Mouse (Mus musculus) left cerebral cortex, postnatal 36 days (tissue): ENCODE data around the gene Irak4. TPM values are rescaled to one million over a fixed set of nuclear protein-coding genes. Genes with fewer than 3 reads are reported as not detected.

ENCODE experiments used
- DNase-seq, 2 experiments: peaks; one replicate each; pipeline ENCODE4 v3.0.0; 2021 to 2022; ENCODE audit warnings: low spot score in 2 of 2, mixed read lengths in 1 of 2
- intact Hi-C: fragments of 180-260 bp; cut with DNase I; formaldehyde crosslinking; loops from one replicate; pipeline ENCODE4 v1.15.1; 2025
- total RNA-seq, 2 experiments: library from RNA; stranded (reverse); gene quantifications; 2 replicates each; pipeline ENCODE4 v1.2.3; 2021

The Irak4 gene
- 1 to 10 TPM; 1.7 to 2.0 TPM for total RNA-seq

DNA sequence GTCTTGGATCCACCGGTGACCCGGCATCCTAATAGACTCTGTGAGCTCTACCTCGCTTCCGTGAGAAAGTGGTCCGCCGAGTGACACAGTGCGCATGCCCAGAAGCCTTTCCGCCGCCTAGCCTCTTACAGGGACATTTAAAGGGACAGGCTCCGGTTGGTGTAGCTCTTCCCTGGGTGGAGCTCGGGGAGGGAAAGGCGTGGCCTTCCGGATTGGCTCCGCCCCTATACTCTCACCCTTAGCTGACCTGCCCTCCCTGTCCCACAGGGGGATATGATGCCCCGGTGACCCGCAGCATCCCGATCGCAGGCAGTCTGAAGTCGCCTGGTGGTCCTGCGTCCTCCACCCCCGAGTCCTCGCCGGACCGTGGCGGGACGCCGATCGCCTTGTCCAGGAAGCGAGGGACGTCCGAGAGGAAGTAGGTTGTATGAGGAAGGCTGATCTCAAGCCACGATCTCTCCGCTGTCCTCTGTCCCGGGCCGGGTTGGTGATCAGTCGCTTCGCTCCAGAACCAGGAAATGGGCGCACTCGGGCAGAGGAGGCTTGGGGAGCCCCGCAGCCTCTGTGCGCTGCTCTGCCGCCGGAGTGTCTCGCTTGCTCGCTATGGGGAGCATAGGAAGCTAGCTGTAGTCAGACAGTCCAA lies at the start of gene Irak4, which contains the start of gene Pus7l:
TSS of gene Irak4 (plus strand) at position 235 of the 643 bp plus-strand sequence.
TSS of gene Pus7l (minus strand) at position 139 of the 643 bp plus-strand sequence.
- intact Hi-C loops = no loop called here

DNA sequence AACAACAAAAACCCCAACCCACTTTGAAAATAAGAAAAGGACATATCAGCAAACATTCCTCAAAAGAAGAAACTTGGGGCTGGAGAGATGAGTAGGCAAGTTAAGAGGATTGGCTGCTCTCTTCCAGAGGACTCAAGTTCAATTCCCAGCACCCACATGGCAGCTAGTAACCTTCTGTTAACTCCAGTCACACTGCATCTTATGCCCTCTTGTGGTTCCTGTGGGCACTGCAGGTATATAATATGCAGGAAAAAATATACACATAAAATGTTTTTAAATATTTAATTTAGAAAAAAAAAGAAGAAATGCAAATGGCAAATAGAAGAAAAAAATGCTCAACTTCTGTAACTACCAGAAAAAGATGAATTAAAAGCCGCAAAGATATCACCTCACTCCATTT lies 49.0 kb upstream of the Irak4 start:
- intact Hi-C loops = no loop called here
- no peak for DNase-seq

More for the DNA sequence above, at the start of gene Irak4, which contains the start of gene Pus7l:
- DNase-seq = peak; percentile 90 to 91

DNA sequence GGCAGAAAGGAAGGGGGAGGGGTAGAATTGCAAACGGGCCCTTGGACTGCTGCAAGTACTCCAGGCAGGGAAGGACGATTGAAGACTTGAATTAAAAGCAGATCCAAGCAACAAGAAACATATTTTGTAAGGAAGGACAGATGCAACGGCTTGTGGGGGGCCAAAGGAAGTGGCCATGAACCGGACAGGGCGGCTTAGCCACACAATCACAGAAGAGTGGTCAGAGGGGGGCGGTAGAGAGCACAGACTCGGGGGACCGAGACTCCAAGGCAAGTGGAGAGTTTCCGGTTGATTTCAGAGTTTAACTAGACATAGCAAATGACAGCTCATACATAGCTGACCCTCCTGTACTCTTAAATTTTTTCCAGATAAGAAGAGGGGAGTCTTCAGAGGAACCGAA lies 47.5 kb upstream of the Irak4 start:
- intact Hi-C loops = no loop called here
- DNase-seq = no peak

DNA sequence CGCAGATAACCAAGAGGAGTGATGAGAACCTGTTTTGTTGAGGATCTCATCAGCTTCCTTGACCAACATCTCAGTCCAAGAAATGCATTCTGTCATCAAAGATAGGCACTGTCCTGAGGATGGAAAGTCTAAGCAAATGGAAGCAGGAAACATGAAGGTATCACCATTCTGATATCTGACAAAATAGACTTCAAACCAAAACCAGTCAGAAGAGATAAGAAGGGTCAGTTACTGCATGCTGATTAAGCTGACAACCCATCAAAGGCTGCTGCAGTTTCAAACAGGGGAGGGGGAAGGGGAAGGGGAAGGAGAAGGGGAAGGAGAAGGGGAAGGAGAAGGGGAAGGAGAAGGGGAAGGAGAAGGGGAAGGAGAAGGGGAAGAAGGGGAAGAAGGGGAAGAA lies 44.2 kb upstream of the Irak4 start:
- no peak for DNase-seq
- intact Hi-C loops = no loop called here

DNA sequence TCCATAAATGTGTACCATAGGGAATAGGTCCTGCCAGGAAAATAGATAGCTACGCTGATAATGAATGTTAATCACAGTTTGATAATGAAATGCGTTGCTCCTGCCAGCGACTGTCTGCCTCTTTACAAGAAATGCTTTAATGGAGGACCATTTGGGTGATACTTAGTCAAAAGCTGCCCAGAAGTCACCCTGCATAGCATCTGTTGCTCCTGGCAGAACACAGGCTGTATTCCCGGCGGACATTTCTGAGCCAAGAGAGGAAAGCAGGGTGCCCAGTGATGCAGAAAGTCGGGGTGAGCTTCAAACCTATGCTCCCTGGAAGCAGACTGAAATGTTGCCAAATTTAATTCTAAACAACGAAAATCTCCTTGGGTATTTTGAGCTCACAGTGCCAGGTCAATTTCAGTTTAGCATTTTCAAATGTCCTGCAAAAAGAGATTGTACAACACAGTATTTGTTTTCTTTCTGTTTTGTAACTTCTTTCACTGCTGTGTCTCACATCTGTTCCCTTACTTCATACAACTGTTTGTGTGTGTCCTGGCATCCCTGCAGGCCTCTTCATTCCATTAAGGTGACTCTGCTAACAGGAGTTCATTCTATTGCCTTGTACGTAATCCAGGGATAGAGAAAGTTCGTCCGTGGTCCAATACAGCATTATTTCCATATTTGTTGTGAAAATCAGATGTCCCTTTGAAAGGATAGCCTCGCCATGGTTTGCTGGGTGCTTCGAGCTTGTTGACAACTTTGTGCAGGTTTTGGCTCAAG lies 39.8 kb upstream of the Irak4 start:
- no peak for DNase-seq

DNA sequence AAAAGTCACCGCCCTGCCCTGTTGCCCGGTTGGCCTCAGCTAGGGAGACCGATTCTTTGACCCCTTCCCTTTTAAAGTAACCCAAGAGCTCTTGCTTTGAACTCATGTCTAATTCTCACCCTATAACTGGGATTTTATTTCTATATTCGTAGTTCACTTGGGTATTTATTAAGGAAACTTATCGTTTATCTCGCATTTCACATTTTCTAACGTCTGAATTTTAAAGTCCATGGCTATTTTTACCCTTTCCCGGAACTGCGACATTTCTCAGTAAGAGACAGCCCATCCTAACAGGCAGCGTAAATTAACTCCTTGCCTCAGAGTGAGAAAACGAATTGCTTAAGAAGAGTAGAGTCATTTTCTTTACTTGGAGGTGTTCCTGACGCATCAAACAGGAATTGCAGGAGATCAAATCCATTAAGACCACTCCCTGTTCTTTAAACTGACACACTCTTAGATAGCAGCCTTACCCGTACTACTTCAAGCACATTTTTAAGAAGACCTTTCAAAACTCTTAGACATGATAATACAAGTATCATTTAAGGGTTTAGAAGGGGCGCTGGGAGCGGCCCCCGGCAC lies 25.4 kb upstream of the Irak4 start:
- intact Hi-C loops = no loop called here
- no peak for DNase-seq

More for the DNA sequence above, 39.8 kb upstream of the Irak4 start:
- intact Hi-C loops = no loop called here

DNA sequence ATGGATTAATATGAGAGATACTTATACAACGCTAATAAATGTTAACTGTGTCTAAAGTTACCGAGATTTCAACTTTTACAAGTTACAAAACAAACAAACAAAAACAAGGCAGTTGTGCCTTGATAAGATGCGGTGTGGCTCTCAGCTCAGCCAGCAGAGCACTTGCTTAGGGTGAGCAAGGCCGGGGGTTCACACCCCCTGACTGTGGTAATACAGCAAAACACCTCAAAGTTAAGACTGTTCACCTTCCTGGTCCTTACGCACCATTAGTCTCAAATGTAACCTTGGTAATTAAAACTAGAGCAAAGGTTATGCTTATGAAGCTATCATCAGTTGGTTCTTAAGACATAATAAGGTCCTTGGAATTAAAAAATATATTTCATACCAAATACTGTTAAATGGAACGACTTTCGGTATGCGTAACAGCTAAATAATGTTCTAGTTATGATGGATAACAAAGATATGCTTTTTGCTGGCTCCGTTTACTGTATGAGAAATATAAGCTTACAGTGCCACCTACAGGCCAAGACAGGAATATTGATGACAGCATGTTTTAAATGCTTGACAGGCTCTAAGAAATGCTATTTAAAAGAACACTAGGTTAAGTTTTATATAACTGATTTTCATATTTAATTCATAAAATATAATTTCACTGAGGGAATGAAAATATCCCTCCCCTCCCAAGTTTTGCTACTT lies 23.1 kb upstream of the Irak4 start:
- DNase-seq = no peak
- intact Hi-C loops = loop anchor here (1.0 to 5.0 kb wide), 2 partner anchors 177 to 253 kb away; no protein-coding TSS in a partner anchor

DNA sequence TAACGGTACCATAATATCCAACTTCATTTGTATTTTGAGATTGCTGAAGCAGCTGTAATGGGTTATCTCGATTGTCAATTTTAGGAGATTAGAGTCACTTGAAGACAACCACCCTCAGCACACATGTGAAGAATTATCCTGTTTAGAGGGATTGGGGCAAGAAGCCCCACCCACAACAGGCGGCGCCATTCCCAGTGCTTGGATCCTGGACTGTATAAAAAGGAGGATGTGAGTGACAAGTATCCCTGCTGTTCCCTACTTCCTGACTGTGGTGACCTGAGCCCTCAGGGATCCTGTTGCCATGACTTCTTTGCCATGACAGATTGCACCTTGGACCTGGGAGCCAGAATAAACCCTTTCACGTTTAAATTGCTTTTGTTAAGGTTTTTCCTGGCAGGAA lies 22.5 kb upstream of the Irak4 start:
- DNase-seq = no peak
- intact Hi-C loops = loop anchor here (1.0 to 5.0 kb wide), 2 partner anchors 178 to 254 kb away; no protein-coding TSS in a partner anchor

DNA sequence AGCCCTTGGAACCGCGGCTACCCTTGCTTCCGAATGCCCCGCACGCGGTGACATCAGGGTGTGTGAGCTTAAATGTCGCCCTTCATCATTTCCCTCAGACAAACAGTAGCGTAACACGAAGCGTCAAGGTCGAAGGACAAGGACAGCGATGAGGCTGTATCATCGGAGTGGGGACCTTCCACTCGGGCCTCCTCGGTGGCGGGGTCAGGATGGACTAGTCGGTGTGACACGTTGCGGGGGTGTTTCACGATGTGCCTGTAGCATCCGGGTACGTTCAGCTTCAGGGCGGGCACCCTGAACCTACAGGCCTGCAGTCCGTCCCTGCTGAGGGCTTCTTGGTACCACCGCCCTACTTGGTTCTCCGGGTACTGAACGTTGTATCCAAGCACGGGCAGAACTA lies 20.2 kb upstream of the Irak4 start:
- no peak for DNase-seq
- intact Hi-C loops = loop anchor here (5.0 kb wide), 1 partner anchor 256 kb away; no protein-coding TSS in a partner anchor

DNA sequence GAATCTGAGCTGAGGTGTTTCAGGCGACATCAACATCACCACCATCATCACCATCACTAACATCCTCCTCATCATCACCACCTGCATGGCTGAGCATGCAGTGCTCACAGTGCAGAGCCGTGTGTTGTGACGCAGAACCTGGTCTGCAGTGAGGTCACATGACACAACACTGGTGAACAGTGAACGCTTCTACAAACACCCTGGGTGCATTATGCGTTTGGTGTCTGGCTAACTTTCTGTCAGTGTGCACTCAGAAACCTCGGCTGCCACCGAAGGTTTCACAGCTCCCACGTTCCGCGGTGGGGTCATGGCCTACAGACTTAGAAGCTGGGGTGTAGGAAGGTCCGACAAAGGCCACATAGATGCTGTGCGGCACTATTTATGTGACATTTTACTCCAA lies 18.5 kb upstream of the Irak4 start:
- no peak for DNase-seq
- intact Hi-C loops = loop anchor here (5.0 kb wide), 1 partner anchor 258 kb away; no protein-coding TSS in a partner anchor

DNA sequence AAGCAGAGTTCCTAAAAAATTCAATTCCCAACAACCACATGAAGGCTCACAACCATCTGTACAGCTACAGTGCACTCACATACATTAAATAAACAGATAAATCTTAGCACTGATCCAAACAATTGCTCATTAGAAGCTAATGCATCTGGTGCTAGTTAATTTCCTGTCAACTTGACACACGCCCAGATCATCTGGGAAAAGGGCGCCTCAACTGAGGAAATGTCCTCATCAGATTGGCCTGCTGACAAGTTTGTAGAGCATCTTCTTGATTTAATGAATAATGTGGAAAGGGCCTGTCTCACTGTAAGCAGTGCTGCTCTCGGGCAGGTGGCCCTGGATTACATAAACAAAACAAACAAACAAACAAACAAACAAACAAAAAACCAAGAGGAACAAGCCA lies 12.9 kb upstream of the Irak4 start:
- intact Hi-C loops = no loop called here
- no peak for DNase-seq

DNA sequence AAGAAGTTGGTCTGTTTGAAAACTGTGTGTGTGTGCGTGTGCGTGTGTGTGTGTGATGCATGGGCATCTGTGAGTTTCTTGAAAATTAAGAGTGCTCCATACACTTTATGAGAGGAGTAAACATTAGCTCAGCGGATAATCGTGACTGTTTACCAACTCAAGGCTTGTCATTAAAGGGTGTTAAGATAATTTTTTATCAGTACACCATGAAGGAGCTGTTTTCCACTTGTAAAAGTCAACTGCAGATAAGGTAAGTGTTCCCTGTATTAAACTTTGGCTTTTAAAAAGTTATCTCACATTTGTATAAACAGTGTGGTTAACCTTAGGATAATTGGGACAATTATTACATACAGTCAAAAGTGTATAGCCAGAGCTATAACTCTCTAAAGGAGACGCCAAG lies 11.1 kb upstream of the Irak4 start:
- DNase-seq = no peak
- intact Hi-C loops = no loop called here

DNA sequence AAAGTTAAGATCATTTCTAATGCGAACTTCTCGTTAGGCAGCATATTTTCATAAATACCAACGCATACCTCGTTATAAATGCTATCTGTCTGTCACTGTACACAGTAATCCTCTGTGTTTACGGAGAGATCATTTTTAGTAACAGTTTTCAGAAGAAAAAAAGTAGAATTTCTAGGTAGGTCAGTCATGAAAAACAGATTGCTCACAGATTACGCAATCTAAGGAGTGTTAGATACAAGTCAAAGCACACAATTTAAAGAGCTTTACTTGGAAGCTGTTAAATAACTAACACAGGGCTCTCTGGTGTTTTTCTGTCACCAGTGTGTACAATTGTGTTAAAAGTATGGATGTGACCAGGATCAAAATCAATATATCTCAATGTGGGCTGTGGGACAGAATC lies 10.5 kb upstream of the Irak4 start:
- intact Hi-C loops = no loop called here
- no peak for DNase-seq

DNA sequence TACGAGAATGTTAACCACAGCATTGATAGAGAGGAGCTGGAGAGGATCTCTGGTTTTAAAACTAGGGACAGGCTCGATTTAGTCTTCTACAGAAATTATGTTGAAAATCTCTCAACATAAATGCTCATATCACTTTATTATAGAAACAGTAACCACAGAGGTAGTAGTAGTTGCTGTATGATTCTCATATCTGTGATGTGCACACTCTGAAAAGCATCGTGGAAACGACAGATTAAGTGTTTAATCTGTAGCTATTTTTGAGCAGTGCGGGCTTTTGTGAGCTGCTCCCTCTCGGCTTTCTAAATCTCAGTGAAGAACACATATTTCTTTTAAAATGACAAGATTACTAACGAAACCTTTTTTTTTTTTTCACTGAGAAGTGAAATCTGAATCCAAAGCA lies 7.9 kb upstream of the Irak4 start:
- no peak for DNase-seq
- intact Hi-C loops = no loop called here

DNA sequence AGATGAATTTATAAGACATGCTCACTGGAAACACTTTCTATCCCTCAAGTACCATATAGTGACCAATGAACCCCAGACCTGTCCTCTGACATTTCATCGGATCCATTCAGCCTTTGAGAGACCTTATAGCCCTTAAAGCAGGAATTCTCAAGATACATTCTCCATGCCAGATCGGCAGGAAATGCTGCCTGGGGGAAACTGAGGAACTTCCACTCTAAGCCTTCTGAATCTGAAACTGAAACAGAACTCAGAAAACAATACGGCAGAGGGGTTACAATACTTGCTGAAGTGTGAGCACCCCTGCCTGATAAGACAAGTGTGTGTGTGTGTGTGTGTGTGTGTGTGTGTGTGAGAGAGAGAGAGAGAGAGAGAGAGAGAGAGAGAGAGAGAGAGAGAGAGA lies 4.1 kb upstream of the Irak4 start:
- intact Hi-C loops = no loop called here

DNA sequence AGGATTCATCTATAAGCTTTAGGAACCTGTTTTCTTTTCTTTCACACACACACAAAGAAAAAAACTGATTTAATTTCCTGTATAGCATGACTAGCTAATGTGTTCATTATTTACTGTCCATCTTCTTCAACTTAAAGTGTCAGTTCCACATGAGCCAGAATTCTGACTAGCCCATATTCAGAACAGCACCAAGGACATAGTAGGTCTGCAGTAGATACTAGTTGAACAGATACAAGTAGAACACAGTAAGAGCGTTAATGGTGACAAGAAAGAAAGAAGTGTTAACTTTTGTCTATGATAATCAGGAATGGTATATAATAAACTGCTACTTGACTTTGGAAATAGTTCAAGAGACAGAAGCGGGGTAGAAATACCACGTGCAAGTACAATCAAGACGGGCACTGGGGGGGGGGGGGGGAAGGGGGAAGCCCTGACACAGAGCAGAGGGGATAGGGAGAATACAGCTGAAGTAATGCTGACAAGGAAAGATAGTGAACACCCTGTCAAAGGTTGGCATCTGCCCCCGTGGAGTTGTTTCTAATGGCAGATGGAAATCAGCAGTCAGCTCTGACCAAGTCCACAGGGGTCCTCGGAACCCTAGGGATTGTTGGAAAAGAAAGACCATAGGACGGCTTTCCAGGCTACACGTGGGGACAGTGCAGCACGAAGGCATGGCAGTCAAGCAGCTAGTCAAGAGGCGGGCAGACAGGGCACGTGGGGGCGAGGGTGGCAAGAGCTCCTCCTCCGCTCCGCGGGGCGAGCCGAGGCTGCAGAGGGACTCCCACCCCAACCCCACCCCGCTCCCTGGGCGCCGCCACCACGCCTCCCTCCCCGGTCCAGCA lies 655 bp upstream of the Irak4 start:
- intact Hi-C loops = no loop called here
- DNase-seq = no peak

More for the DNA sequence above, 4.1 kb upstream of the Irak4 start:
- DNase-seq = no peak

DNA sequence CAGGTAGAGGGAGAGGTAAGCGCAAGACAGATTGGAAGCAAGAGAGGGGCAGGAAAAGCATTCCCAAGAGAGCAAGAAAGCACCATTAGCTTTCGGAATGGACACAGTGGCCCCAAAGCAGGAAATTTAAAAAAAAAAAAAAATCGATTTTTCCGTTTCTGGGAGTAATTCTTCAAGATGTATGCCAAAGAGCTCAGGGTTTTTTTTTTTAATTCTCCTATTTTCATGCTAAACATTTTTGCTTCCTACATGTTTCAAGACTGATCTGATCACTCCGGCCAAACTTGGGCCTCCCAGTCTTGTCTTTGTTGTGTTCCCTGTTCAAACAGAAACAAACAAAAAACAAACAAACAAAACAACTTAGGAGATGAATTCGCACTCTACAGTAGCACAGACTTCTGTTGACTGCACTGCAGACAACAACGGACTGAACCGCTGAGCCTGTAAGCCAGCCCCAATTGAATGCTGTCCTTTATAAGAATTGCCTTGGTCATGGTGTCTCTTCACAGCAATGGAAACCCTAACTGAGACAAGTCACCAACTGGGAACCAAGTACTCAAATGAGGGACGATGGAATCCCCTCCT lies 701 bp downstream of the Irak4 start:
- intact Hi-C loops = no loop called here
- no peak for DNase-seq

DNA sequence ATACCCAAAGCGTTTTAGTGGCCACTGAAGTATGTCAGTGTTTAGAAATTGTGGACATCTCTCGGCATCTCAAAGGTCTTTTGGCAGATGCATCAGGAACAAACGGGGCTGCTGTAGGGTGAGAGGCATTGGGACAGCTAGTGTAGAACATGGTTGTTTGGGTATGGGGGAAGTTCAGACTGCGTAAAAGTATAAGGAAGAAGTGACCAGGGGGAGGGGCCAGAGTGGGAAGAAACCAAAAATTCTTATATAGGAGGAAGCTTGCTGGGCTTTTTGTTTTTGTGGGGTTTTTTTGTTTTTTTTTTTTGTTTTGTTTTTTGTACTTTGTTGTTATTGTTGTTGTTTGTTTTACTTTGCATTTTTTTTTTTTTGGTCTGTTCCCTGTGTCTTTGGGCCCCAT lies 1.4 kb downstream of the Irak4 start:
- DNase-seq = no peak
- intact Hi-C loops = no loop called here

DNA sequence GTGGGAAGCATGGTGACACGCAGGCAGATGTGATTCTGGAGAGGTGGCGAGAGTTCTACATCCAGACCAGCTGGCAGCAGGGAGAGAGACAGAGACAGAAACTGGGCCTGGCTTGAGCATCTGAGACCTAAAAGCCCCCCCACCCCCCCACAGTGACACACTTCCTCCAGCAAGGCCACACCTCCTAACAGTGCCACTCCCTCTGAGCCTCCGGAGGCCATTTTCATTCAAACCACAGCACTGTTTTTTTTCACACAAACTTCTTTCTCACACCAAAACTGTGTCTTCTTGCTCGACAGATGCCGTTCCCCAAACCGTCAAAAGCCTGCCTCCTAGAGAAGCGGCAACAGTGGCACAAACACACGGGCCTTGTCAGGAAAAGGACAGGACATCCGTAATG lies 10.1 kb downstream of the Irak4 start:
- no peak for DNase-seq
- intact Hi-C loops = no loop called here
